Mouse (Mus musculus) thymus, adult 2 months (tissue): Measurements from ENCODE around the gene Fkbp14.

Experiments
- CTCF ChIP-seq: fragments of 200-500 bp; IDR thresholded peaks from 2 replicates; pipeline ENCODE4 v1.5.1; 2012; ENCODE audit warnings: mild to moderate bottlenecking, control low read depth, low read length, moderate library complexity, borderline replicate concordance; ENCODE audit not compliant: control insufficient read depth, poor library complexity, insufficient read depth; ENCODE audit errors: extremely low read depth
- POLR2A ChIP-seq: fragments of 200-500 bp; IDR thresholded peaks from 2 replicates; pipeline ENCODE4 v1.6.1; 2012; ENCODE audit warnings: mild to moderate bottlenecking, low read length, control low read depth, moderate library complexity; ENCODE audit not compliant: control insufficient read depth, poor library complexity, insufficient read depth; ENCODE audit errors: extremely low read depth

DNA sequence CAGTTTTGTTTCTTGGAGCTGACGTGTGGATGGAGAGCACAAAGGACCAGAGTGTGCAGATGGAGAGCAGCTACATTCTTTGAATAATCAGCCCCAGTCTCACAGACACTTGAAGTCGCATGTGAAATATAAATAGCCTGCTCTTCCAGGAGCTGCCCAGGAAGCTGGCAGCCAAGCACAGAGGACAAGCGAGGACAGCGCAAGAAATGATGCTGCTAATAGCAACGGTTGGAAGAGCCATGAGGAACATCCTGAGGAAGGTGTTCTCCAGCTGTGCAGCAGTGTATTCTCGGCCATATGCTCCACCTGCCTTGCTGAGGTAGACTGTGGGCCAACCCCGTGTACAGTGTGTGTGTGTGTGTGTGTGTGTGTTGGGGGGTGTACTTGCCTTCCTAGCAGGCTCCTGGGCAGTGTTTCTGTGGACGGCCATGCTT, 66.0 kb downstream of the Fkbp14 start:
- TF ChIP-seq CTCF (no peak), POLR2A (no peak)
